Mouse (Mus musculus) neutrophil, adult 83 days (primary cell): ENCODE measurements around the gene Psors1c2. TPM values are rescaled to one million over a fixed set of nuclear protein-coding genes. Genes with fewer than 3 reads are reported as not detected.

Experiments used
- total RNA-seq, 2 experiments: library from RNA; stranded (reverse); gene quantifications; one replicate each; pipeline ENCODE4 v1.2.4; 2023

Psors1c2 gene
- not detected for total RNA-seq

GRCm38 (mm10) chr17:35532901-35533300 lies at the start of gene Psors1c2:
Gene Psors1c2, plus strand, starts transcription at chr17:35533201.

GRCm38 (mm10) chr17:35505776-35506175 lies 27.2 kb upstream of the Psors1c2 start, which contains the start of gene Pou5f1:
Gene Pou5f1, plus strand, starts transcription at chr17:35506018.

DNA sequence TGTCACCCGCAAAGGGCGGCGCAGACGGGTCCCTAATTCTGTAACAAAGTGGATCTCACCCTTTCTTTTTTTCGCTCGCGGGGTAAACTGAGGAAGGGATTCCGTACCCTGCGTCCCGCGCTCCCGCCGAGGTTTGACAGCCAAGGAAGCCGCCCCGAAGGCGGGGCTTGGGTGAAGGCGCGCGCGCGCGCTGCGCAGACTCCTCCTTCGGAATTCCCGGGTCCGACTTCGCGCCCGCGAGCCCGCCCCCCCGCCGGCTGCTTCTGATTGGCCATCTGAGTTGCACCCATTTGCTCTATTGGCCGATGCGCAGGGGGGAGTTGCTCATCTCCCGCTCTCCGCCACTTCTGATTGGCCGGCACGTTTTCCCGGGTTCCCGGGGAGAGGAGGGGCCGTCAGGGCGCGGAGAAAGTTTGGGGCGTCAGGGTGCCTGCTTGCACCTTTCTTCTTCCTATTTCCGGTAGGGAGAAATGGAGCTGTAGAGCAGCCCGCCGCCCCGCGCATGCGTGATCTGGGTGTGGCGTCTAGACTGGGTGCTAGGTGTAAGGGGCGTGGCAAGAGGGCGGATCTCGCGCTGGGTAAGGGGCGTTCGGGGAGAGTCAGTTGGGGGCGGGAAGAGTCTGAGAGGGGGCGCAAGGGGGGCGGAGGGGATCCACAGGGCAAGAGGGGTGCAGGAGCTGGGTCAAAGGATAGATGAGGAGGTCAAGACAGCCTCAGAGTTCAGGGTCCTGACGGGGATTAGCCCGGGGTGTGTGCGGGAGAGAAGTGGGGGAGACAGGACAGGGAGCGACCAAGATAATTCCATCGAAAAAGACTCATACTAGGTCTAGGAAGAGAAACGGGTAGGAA lies 16.1 kb upstream of the Psors1c2 start, which contains the start of the genes Tcf19 and Cchcr1:
Gene Tcf19, minus strand, starts transcription at position 173 of the 849 bp plus-strand sequence.
Gene Cchcr1, plus strand, starts transcription at position 449 of the 849 bp plus-strand sequence.

GRCm38 (mm10) chr17:35551881-35552414 lies 18.9 kb downstream of the Psors1c2 start, which contains the start of gene Cdsn:
Gene Cdsn, plus strand, starts transcription at chr17:35552128.

DNA sequence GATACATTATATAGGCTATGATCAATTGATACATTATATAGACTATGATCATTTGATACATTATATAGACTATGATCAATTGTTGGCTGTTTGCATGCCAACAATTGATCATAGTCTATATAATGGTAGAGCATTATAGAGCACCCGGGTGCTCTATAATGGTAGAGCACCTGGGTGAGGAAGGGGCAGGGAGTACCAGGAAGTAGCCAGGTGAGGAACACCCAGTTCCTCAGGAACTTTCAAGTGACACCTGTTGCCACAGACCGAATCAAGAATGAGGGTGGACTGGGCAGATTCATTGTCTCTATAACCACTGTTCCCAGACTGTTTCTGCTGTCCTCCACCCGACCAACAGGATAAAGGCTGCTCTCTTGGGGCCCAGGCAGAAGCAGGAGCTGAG lies 34.1 kb downstream of the Psors1c2 start, which contains the start of gene 2300002M23Rik:
Gene 2300002M23Rik, plus strand, starts transcription at position 301 of the 400 bp plus-strand sequence.

Other genes with a start within 250 kb of the Psors1c2 start
- gene H2-Q1, start 212.8 kb upstream of the Psors1c2 start, total RNA-seq, result 1 to 10 TPM; 6.7 to 6.9 TPM
- 1 to 10 TPM; 5.5 to 6.4 TPM for gene H2-Q2, start 191.0 kb upstream of the Psors1c2 start, total RNA-seq
- 10 to 100 TPM; 73.7 to 78.8 TPM for gene H2-Q4, start 153.6 kb upstream of the Psors1c2 start, total RNA-seq
- 10 to 100 TPM; 16.6 to 19.4 TPM for gene H2-Q6, start 108.4 kb upstream of the Psors1c2 start, total RNA-seq
- gene H2-Q7, start 94.0 kb upstream of the Psors1c2 start, total RNA-seq, result 10 to 100 TPM; 15.6 to 18.5 TPM
- gene H2-Q10, start 63.1 kb upstream of the Psors1c2 start, total RNA-seq, result 10 to 100 TPM; 52.2 to 52.4 TPM
- 1 to 10 TPM; 1.2 to 2.6 TPM for gene Pou5f1, start 27.2 kb upstream of the Psors1c2 start, total RNA-seq
- gene Tcf19, start 16.4 kb upstream of the Psors1c2 start, total RNA-seq, result 10 to 100 TPM; 35.4 to 36.0 TPM
- gene Cchcr1, start 16.1 kb upstream of the Psors1c2 start, total RNA-seq, result 10 to 100 TPM; 14.5 to 17.8 TPM
- not detected for gene Cdsn, start 18.9 kb downstream of the Psors1c2 start, total RNA-seq
- gene 2300002M23Rik, start 34.2 kb downstream of the Psors1c2 start, total RNA-seq, result not detected
- not detected for gene Sfta2, start 68.3 kb downstream of the Psors1c2 start, total RNA-seq
- gene Gm9573, start 93.4 kb downstream of the Psors1c2 start, total RNA-seq, result not detected
- gene Mucl3, start 110.5 kb downstream of the Psors1c2 start, total RNA-seq, result not detected
- gene Vars2, start 134.4 kb downstream of the Psors1c2 start, total RNA-seq, result 10 to 100 TPM; 11.3 to 12.6 TPM
- 10 to 100 TPM; 13.9 to 14.0 TPM for gene Gtf2h4, start 140.5 kb downstream of the Psors1c2 start, total RNA-seq
- under 1 TPM; 0.18 to 0.51 TPM for gene Ddr1, start 171.4 kb downstream of the Psors1c2 start, total RNA-seq